Mouse (Mus musculus): ENCODE data around the gene Cdc42. TPM values are rescaled to one million over a fixed set of nuclear protein-coding genes. Genes with fewer than 3 reads are reported as not detected.
A peak's percentile ranks its signal among the peaks of the same experiment; 100 is the strongest.

Gene Cdc42
- polyA plus RNA-seq, 1 experiment = 94.4 TPM

- no peak for DNase-seq
- Histone ChIP-seq H3K27ac (ENCODE audit: control insufficient read depth, insufficient read depth, low read length) (peak overlapping the region; percentile 1; the same call in 1 of the 2 replicates), H3K27me3 (ENCODE audit: control insufficient read depth, insufficient read depth, low read length) (no peaks in the 10 kb centered on the region), H3K4me3 (ENCODE audit: control insufficient read depth, insufficient read depth, low read length) (no peak overlapping the region), H3K36me3 (ENCODE audit: control insufficient read depth, insufficient read depth, low read length) (no peaks in the 10 kb centered on the region), H3K4me1 (replicated peaks; ENCODE audit: control insufficient read depth, insufficient read depth, low read length) (peaks cover 31% of the 10 kb centered on the region)
- 64% methylated on average over 19 of the region's 19 CpGs for WGBS
- TF ChIP-seq CTCF (IDR thresholded peaks at IDR 0.05; ENCODE audit: borderline replicate concordance, control insufficient read depth, extremely low read depth, insufficient read depth, low read length, poor library complexity) (no peak), POLR2A (IDR thresholded peaks at IDR 0.05; ENCODE audit: control insufficient read depth, extremely low read depth, insufficient read depth, low read length, poor library complexity) (no peak)
Observed at GRCm38 (mm10) chr4:137365356-137366062, 8.0 kb upstream of the Cdc42 start.

GRCm38 (mm10) chr4:137364826-137365225, 7.3 kb upstream of the Cdc42 start:
- H3K4me1 ChIP-seq (replicated peaks; ENCODE audit: control insufficient read depth, insufficient read depth, low read length) = peaks cover 28% of the 10 kb centered on the region
- no peaks in the 10 kb centered on the region for H3K27me3 ChIP-seq (ENCODE audit: control insufficient read depth, insufficient read depth, low read length)
- 97% methylated on average over 6 of the region's 6 CpGs for WGBS
- no peak overlapping the region for H3K27ac ChIP-seq (ENCODE audit: control insufficient read depth, insufficient read depth, low read length)
- H3K4me3 ChIP-seq (ENCODE audit: control insufficient read depth, insufficient read depth, low read length) = no peak overlapping the region
- DNase-seq = no peak
- no peaks in the 10 kb centered on the region for H3K36me3 ChIP-seq (ENCODE audit: control insufficient read depth, insufficient read depth, low read length)
- TF ChIP-seq POLR2A (IDR thresholded peaks at IDR 0.05; ENCODE audit: control insufficient read depth, extremely low read depth, insufficient read depth, low read length, poor library complexity) (no peak), CTCF (IDR thresholded peaks at IDR 0.05; ENCODE audit: borderline replicate concordance, control insufficient read depth, extremely low read depth, insufficient read depth, low read length, poor library complexity) (no peak)

- peaks cover 20% of the 10 kb centered on the region for H3K4me1 ChIP-seq (replicated peaks; ENCODE audit: control insufficient read depth, insufficient read depth, low read length)
- no peaks in the 10 kb centered on the region for H3K36me3 ChIP-seq (ENCODE audit: control insufficient read depth, insufficient read depth, low read length)
- H3K27me3 ChIP-seq (ENCODE audit: control insufficient read depth, insufficient read depth, low read length) = no peaks in the 10 kb centered on the region
- H3K27ac ChIP-seq (ENCODE audit: control insufficient read depth, insufficient read depth, low read length) = no peak overlapping the region
- WGBS = 89% methylated on average over 3 of the region's 3 CpGs
- TF ChIP-seq POLR2A (IDR thresholded peaks at IDR 0.05; ENCODE audit: control insufficient read depth, extremely low read depth, insufficient read depth, low read length, poor library complexity) = no peak
- TF ChIP-seq CTCF (IDR thresholded peaks at IDR 0.05; ENCODE audit: borderline replicate concordance, control insufficient read depth, extremely low read depth, insufficient read depth, low read length, poor library complexity) = no peak
- DNase-seq = no peak
- H3K4me3 ChIP-seq (ENCODE audit: control insufficient read depth, insufficient read depth, low read length) = no peak overlapping the region
Observed at GRCm38 (mm10) chr4:137360996-137361395, 3.5 kb upstream of the Cdc42 start.

GRCm38 (mm10) chr4:137358291-137359002, 927 bp upstream of the Cdc42 start:
- 24% methylated on average over 14 of the region's 14 CpGs for WGBS
- Histone ChIP-seq H3K4me3 (ENCODE audit: control insufficient read depth, insufficient read depth, low read length) (no peak overlapping the region), H3K27me3 (ENCODE audit: control insufficient read depth, insufficient read depth, low read length) (no peaks in the 10 kb centered on the region), H3K36me3 (ENCODE audit: control insufficient read depth, insufficient read depth, low read length) (no peaks in the 10 kb centered on the region), H3K27ac (ENCODE audit: control insufficient read depth, insufficient read depth, low read length) (peak overlapping the region; percentile 86), H3K4me1 (replicated peaks; ENCODE audit: control insufficient read depth, insufficient read depth, low read length) (peaks cover 15% of the 10 kb centered on the region)
- peak; percentile 42 for DNase-seq
- TF ChIP-seq POLR2A (IDR thresholded peaks at IDR 0.05; ENCODE audit: control insufficient read depth, extremely low read depth, insufficient read depth, low read length, poor library complexity) (no peak), CTCF (IDR thresholded peaks at IDR 0.05; ENCODE audit: borderline replicate concordance, control insufficient read depth, extremely low read depth, insufficient read depth, low read length, poor library complexity) (no peak)

- peak; percentile 50 for DNase-seq
- peaks cover 15% of the 10 kb centered on the region for H3K4me1 ChIP-seq (replicated peaks; ENCODE audit: control insufficient read depth, insufficient read depth, low read length)
- peak overlapping the region; percentile 99 for H3K4me3 ChIP-seq (ENCODE audit: control insufficient read depth, insufficient read depth, low read length)
- H3K27me3 ChIP-seq (ENCODE audit: control insufficient read depth, insufficient read depth, low read length) = no peaks in the 10 kb centered on the region
- H3K27ac ChIP-seq (ENCODE audit: control insufficient read depth, insufficient read depth, low read length) = peak overlapping the region; percentile 58
- no peaks in the 10 kb centered on the region for H3K36me3 ChIP-seq (ENCODE audit: control insufficient read depth, insufficient read depth, low read length)
- TF ChIP-seq CTCF (IDR thresholded peaks at IDR 0.05; ENCODE audit: borderline replicate concordance, control insufficient read depth, extremely low read depth, insufficient read depth, low read length, poor library complexity) = 0 out of 2 replicates have a peak, but pooled peaks have one; percentile 31
- no peak for TF ChIP-seq POLR2A (IDR thresholded peaks at IDR 0.05; ENCODE audit: control insufficient read depth, extremely low read depth, insufficient read depth, low read length, poor library complexity)
- under 1% methylated on average over 85 of the region's 90 CpGs for WGBS
Observed at GRCm38 (mm10) chr4:137356674-137357510, 628 bp downstream of the Cdc42 start.

- peaks cover 2% of the 10 kb centered on the region for H3K4me1 ChIP-seq (replicated peaks; ENCODE audit: control insufficient read depth, insufficient read depth, low read length)
- H3K36me3 ChIP-seq (ENCODE audit: control insufficient read depth, insufficient read depth, low read length) = 0 out of 2 replicates have a peak, but pooled peaks cover 3% of the 10 kb centered on the region
- TF ChIP-seq POLR2A (IDR thresholded peaks at IDR 0.05; ENCODE audit: control insufficient read depth, extremely low read depth, insufficient read depth, low read length, poor library complexity) (no peak), CTCF (IDR thresholded peaks at IDR 0.05; ENCODE audit: borderline replicate concordance, control insufficient read depth, extremely low read depth, insufficient read depth, low read length, poor library complexity) (no peak)
- no peak for DNase-seq
- no peak overlapping the region for H3K4me3 ChIP-seq (ENCODE audit: control insufficient read depth, insufficient read depth, low read length)
- no peak overlapping the region for H3K27ac ChIP-seq (ENCODE audit: control insufficient read depth, insufficient read depth, low read length)
- H3K27me3 ChIP-seq (ENCODE audit: control insufficient read depth, insufficient read depth, low read length) = no peaks in the 10 kb centered on the region
Observed at GRCm38 (mm10) chr4:137350627-137351026, 6.9 kb downstream of the Cdc42 start.

All from thymus, adult 2 months (tissue).